Mouse (Mus musculus) neural tube, embryonic 15.5 days (tissue): Measurements from ENCODE around the gene Rpl36. TPM values are rescaled to one million over a fixed set of nuclear protein-coding genes. Genes with fewer than 3 reads are reported as not detected.
"Not testable (repeated sequence)": the region's sequence is repeated elsewhere in the genome, so short reads cannot be mapped to it uniquely, and the experiment has no call there.

Experiments
- ATAC-seq: fragments of 200-750 bp; cut with Nextera tagmentation; 2 replicates; pipeline ENCODE4 v1.8.0; 2017; ENCODE audit warnings: mild to moderate bottlenecking, moderate TSS enrichment, moderate library complexity; ENCODE audit not compliant: low FRiP score
- H3K27ac ChIP-seq: fragments of 300-500 bp; sonication (generic); replicated peaks from 2 replicates; pipeline ENCODE4 v1.5.1; 2015; ENCODE audit warnings: mild to moderate bottlenecking, inconsistent platforms
- H3K27me3 ChIP-seq: fragments of 300-500 bp; sonication (generic); replicated peaks from 2 replicates; pipeline ENCODE4 v1.6.1; 2015; ENCODE audit warnings: inconsistent platforms
- H3K36me3 ChIP-seq: fragments of 300-500 bp; sonication (generic); 2 replicates; pipeline ENCODE4 v1.6.1; 2015; ENCODE audit warnings: inconsistent platforms
- H3K4me1 ChIP-seq: fragments of 300-500 bp; sonication (generic); 2 replicates; pipeline ENCODE4 v1.6.1; 2015; ENCODE audit warnings: inconsistent platforms
- H3K4me2 ChIP-seq: fragments of 300-500 bp; sonication (generic); 2 replicates; pipeline ENCODE4 v1.6.1; 2015; ENCODE audit warnings: inconsistent platforms, mild to moderate bottlenecking, moderate library complexity
- H3K4me3 ChIP-seq: fragments of 300-500 bp; sonication (generic); replicated peaks from 2 replicates; pipeline ENCODE4 v1.5.1; 2015; ENCODE audit warnings: mild to moderate bottlenecking, inconsistent platforms
- H3K9ac ChIP-seq: fragments of 300-500 bp; sonication (generic); replicated peaks from 2 replicates; pipeline ENCODE4 v1.6.1; 2015; ENCODE audit warnings: mild to moderate bottlenecking, inconsistent platforms
- H3K9me3 ChIP-seq: fragments of 300-500 bp; sonication (generic); replicated peaks from 2 replicates; pipeline ENCODE4 v1.6.1; 2016; ENCODE audit warnings: inconsistent platforms
- WGBS: fragments of 180-500 bp; shearing (Covaris S2); methylation state at CpG from one replicate; pipeline ENCODE4 v1.1.7; 2015; ENCODE audit warnings: mixed read lengths; 5-methylcytosine and 5-hydroxymethylcytosine counted together
- polyA plus RNA-seq: library from polyadenylated mRNA; unstranded; fragments of >200 nt; fragmentation: Nextera tagmentation; extraction: Ambion mirVana; gene quantifications from 2 replicates; pipeline ENCODE4 v1.2.1, GENCODE M21; 2015

The Rpl36 gene
- polyA plus RNA-seq, 1 experiment from 2014 or later: 1,028 TPM

DNA sequence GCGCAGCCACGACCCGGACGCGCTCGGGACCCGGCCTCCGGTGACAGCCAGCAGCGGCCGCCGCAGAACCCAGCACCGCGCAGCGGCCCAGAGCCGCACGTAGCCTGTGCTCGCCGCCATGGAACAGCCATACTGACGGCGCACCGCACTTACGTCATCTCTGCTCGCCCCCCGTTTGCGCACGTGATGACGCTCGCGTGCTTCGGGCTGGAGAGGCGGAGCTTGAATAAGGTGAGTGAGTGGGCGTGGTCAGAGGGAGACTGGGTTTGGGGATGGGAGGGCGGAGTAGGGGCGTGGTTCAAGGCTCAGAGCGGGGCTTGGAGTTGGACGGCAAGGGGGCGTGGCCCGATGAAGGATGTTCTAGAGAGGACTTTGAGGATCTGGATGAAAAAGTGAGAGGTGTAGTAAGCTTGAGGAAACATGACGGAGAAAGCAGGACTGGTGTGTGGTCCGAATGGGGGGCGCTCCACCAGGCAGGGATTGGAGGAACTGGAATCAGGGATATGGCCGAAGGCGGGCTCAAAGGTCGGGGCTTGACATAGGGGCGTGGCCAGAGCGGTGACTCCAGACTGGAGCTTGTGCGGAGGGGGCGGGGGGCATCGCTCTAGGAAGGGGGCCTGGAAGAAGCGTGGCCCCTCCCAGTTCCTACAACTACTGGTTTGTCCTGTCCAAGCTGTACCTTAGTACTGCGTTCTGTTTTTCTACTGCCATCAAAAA, 13.7 kb downstream of the Rpl36 start, which contains the start of gene Lonp1:
Gene Lonp1, minus strand, starts transcription at position 134 of the 717 bp plus-strand sequence.
- no peaks in the 10 kb centered on the region for H3K9me3 ChIP-seq
- peaks cover 38% of the 10 kb centered on the region for H3K4me1 ChIP-seq
- peak within 1 kb of the TSS; percentile 90 for H3K4me3 ChIP-seq
- H3K9ac ChIP-seq: peak within 1 kb of the TSS; percentile 87
- peak; percentile 93 for ATAC-seq
- H3K36me3 ChIP-seq: peaks cover 22% of the 10 kb centered on the region
- peak within 1 kb of the TSS; percentile 96 for H3K4me2 ChIP-seq
- WGBS: 0% methylated on average over 50 of the region's 51 CpGs
- H3K27ac ChIP-seq: peak within 1 kb of the TSS; percentile 82
- no peaks in the 10 kb centered on the region for H3K27me3 ChIP-seq

DNA sequence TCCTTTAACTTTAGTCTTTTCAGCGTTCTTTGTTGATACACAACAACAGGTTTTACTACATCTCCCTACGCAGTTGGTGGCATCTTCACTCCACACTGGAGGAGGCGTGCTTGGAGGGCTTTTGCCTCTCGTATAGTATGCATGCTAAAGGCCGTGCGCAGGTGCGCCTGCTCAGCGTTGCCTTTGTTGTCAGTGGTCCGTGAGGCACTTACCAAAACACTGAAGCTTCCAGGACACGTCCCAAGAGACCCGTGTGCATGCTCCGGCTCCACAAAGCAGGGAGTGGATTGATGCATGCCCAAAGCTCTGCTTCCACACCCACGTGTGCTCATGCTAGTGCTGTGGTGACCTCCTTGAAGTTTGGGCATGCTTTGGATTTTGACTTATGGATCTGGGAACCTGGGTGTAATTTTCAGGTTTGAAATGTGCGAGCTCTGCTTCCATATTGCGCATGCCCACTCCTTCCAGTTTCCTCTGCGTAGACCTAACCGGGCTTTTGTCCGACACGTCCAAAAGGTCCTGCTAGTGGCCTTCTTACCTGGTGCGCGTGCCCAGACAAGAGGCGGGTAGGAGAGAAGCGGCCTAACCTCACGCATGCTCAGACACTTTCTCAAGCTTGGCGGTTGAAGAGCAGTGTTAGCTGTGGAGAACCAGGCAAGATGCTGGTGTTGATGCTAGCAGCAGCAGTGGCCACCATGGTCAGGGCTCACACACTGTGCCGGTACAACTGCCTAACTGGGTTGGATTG, 14.5 kb downstream of the Rpl36 start, which contains the start of gene Catsperd:
Gene Catsperd, plus strand, starts transcription at position 614 of the 748 bp plus-strand sequence.
- Histone ChIP-seq H3K27ac (peak within 1 kb of the TSS; percentile 82), H3K9me3 (no peaks in the 10 kb centered on the region), H3K27me3 (no peaks in the 10 kb centered on the region), H3K4me1 (peaks cover 38% of the 10 kb centered on the region), H3K4me3 (peak within 1 kb of the TSS; percentile 90), H3K4me2 (peak within 1 kb of the TSS; percentile 96), H3K9ac (peak within 1 kb of the TSS; percentile 87), H3K36me3 (peaks cover 15% of the 10 kb centered on the region)
- ATAC-seq: peak; percentile 68
- WGBS: 8% methylated on average over 26 of the region's 26 CpGs

GRCm38 (mm10) chr17:56629800-56630781, 16.9 kb downstream of the Rpl36 start:
- not testable (repeated sequence) for H3K36me3 ChIP-seq, ATAC-seq, H3K9ac ChIP-seq, H3K9me3 ChIP-seq, H3K27ac ChIP-seq, H3K27me3 ChIP-seq, H3K4me2 ChIP-seq, H3K4me3 ChIP-seq
- peaks cover 29% of the 10 kb centered on the region for H3K4me1 ChIP-seq
- WGBS: 89% methylated on average over 27 of the region's 27 CpGs

- no peak overlapping the region for H3K4me3 ChIP-seq
- no peak for ATAC-seq
- H3K9ac ChIP-seq: no peak overlapping the region
- 57% methylated on average over 4 of the region's 4 CpGs for WGBS
- H3K9me3 ChIP-seq: no peaks in the 10 kb centered on the region
- no peaks in the 10 kb centered on the region for H3K36me3 ChIP-seq
- H3K4me2 ChIP-seq: no peak overlapping the region
- no peak overlapping the region for H3K27ac ChIP-seq
- no peaks in the 10 kb centered on the region for H3K27me3 ChIP-seq
- peaks cover 16% of the 10 kb centered on the region for H3K4me1 ChIP-seq
Measured at GRCm38 (mm10) chr17:56631807-56632206, 18.6 kb downstream of the Rpl36 start.

DNA sequence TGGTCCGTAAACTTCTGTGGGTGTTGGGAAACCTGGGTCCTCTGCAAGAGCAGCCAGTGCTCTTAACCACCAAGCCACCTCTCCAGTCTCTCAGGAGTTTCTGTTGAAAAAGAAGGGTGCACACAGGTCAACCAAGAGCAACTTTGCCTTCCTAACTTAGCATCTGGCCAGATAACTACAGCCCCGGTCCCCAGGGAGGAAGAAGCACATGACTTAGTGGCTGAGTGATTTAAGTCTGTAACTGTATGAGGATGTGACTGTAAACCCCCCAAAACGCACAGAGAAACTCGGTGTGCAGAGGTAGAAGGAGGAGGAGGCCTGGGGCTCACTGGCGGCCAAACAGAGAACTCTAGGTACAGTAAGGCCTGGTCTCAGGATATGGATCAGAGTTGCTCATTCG, 20.8 kb downstream of the Rpl36 start:
- Histone ChIP-seq H3K4me3 (no peak overlapping the region), H3K27me3 (no peaks in the 10 kb centered on the region), H3K9ac (no peak overlapping the region), H3K4me1 (no peaks in the 10 kb centered on the region), H3K27ac (no peak overlapping the region), H3K36me3 (no peaks in the 10 kb centered on the region), H3K9me3 (no peaks in the 10 kb centered on the region), H3K4me2 (no peak overlapping the region)
- ATAC-seq: no peak
- 93% methylated on average over 6 of the region's 6 CpGs for WGBS

- no peak overlapping the region for H3K4me2 ChIP-seq
- no peak overlapping the region for H3K4me3 ChIP-seq
- 84% methylated on average over 4 of the region's 4 CpGs for WGBS
- H3K27ac ChIP-seq: no peak overlapping the region
- H3K9me3 ChIP-seq: no peaks in the 10 kb centered on the region
- H3K4me1 ChIP-seq: no peaks in the 10 kb centered on the region
- ATAC-seq: no peak
- no peaks in the 10 kb centered on the region for H3K36me3 ChIP-seq
- no peaks in the 10 kb centered on the region for H3K27me3 ChIP-seq
- H3K9ac ChIP-seq: no peak overlapping the region
Measured at GRCm38 (mm10) chr17:56643237-56643636, 30.0 kb downstream of the Rpl36 start.

GRCm38 (mm10) chr17:56647546-56647945, 34.3 kb downstream of the Rpl36 start:
- Histone ChIP-seq H3K27me3 (no peaks in the 10 kb centered on the region), H3K27ac (no peak overlapping the region), H3K4me3 (no peak overlapping the region), H3K4me1 (no peaks in the 10 kb centered on the region), H3K4me2 (no peak overlapping the region), H3K9me3 (no peaks in the 10 kb centered on the region), H3K36me3 (no peaks in the 10 kb centered on the region), H3K9ac (no peak overlapping the region)
- ATAC-seq: no peak
- 65% methylated on average over 12 of the region's 13 CpGs for WGBS

- Histone ChIP-seq H3K9me3 (no peaks in the 10 kb centered on the region), H3K4me2 (no peak overlapping the region), H3K27me3 (no peaks in the 10 kb centered on the region), H3K27ac (no peak overlapping the region), H3K9ac (no peak overlapping the region), H3K4me3 (no peak overlapping the region), H3K4me1 (no peaks in the 10 kb centered on the region), H3K36me3 (no peaks in the 10 kb centered on the region)
- 25% methylated on average over 10 of the region's 10 CpGs for WGBS
- ATAC-seq: no peak; the same call in 1 of the 2 replicates
Measured at GRCm38 (mm10) chr17:56651801-56652200, 38.6 kb downstream of the Rpl36 start.

GRCm38 (mm10) chr17:56654771-56655170, 41.6 kb downstream of the Rpl36 start:
- no peak for ATAC-seq
- Histone ChIP-seq H3K4me2 (no peak overlapping the region), H3K27ac (no peak overlapping the region), H3K9ac (no peak overlapping the region), H3K4me3 (no peak overlapping the region), H3K36me3 (no peaks in the 10 kb centered on the region), H3K4me1 (no peaks in the 10 kb centered on the region), H3K9me3 (no peaks in the 10 kb centered on the region), H3K27me3 (no peaks in the 10 kb centered on the region)
- 83% methylated on average over 2 of the region's 2 CpGs for WGBS

DNA sequence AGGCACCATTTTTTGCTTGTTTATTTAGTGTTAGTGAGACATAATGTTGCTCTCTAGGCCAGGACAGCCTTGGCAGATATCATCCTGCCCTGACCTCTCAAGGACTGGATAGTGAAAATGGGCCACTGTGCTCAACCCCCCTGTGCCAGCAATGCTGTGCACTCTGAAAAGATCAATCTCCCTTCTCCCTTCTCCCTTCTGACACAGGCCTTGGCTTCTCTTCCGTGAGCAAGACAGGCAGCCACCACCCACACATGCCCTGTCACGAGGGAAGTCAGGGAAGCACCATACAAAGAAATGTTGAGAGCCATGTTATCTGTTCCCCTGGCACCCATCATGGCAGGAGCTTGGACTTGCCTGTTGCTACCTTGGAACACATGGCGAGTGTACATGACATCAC, 42.1 kb downstream of the Rpl36 start:
- WGBS: 89% methylated on average over 3 of the region's 3 CpGs
- no peak overlapping the region for H3K4me2 ChIP-seq
- H3K36me3 ChIP-seq: no peaks in the 10 kb centered on the region
- no peak overlapping the region for H3K4me3 ChIP-seq
- no peaks in the 10 kb centered on the region for H3K4me1 ChIP-seq
- no peaks in the 10 kb centered on the region for H3K9me3 ChIP-seq
- no peak overlapping the region for H3K27ac ChIP-seq
- ATAC-seq: no peak
- no peaks in the 10 kb centered on the region for H3K27me3 ChIP-seq
- no peak overlapping the region for H3K9ac ChIP-seq

DNA sequence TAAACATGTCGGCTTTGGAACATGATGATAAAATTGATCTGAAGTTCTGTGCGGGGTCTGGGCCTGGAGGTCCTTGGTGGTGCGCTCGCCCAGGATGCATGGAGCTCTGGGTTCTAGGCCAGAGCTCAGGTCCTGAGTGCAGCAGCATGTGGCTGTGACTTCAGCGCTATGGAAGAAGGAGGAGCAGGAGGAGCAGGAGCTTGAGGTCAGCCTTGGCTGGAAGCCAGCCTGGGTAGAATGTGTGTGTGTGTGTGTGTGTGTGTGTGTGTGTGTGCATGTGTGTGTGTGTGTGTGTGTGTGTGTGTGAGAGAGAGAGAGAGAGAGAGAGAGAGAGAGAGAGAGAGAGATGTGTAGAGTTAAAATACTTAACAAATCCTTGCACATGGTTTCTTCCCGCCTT, 43.0 kb downstream of the Rpl36 start:
- no peak for ATAC-seq
- no peaks in the 10 kb centered on the region for H3K36me3 ChIP-seq
- no peak overlapping the region for H3K4me2 ChIP-seq
- no peaks in the 10 kb centered on the region for H3K27me3 ChIP-seq
- no peak overlapping the region for H3K27ac ChIP-seq
- no peak overlapping the region for H3K9ac ChIP-seq
- no peak overlapping the region for H3K4me3 ChIP-seq
- 88% methylated on average over 6 of the region's 6 CpGs for WGBS
- H3K4me1 ChIP-seq: no peaks in the 10 kb centered on the region
- no peaks in the 10 kb centered on the region for H3K9me3 ChIP-seq
